Mouse (Mus musculus): Measurements from ENCODE around the gene Grin2b.
"Not testable (repeated sequence)": the region's sequence is repeated elsewhere in the genome, so short reads cannot be mapped to it uniquely, and the experiment has no call there.

Gene Grin2b

DNA sequence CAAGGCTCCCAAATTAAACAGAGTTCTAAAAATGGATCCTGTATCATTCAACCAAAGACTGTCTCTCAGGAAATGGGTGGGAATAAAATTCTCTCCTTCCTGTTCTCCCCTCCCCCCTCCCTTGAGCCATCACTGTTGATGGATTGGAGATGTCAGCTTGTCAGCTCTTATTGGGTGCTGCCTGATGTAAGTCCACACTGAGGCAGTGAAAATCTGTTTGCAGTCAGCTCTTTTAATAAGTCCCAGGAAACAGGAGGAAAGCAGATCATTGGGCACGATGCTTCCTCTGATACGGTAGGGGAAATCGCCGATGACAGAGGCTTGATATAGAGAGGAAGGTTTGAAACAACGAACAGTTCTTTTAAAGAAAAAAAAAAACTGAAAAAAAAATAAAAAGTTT is 290.7 kb downstream of the Grin2b start:
- no peak for DNase-seq

- no peak for DNase-seq
These were observed 297.1 kb downstream of the Grin2b start for GRCm38 (mm10) chr6:135876163-135876726.

DNA sequence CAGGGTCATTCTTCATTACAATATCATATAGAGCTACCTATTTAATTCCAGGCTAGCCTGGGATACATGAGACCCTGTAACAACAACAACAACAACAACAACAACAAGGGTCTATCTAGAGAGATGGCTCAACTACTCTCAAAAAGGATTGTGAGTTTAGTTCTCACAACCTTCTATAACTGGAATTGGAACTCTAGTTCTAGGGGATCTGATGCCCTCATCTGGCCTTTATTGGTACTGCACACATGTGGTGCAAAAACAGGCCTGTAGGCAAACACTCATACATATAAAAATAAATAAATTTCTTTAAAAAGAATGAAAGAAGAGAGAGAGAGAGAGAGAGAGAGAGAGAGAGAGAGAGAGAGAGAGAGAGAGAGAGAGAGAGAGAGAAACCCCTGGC is 298.7 kb downstream of the Grin2b start:
- no peak for DNase-seq

GRCm38 (mm10) chr6:135865832-135866231 is 307.5 kb downstream of the Grin2b start:
- DNase-seq = peak; percentile 71

DNA sequence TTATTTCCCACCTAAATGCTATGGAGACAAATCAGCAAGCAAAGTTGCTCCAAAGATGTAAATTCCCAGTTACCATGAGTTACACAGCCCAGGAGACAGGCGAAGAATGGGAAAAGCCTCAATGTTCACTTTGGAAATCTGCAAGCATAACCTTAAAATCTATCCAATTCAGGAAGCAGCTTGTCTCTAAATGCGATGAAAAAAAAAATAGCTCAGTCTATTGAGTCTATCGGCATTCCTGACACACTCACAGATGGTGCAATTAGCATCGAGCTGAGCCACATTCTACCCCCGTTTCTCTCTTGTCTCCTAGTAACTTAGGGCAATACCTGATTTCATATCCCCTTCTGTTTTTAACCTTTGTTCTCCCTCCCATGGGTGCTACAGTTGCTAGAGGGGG is 309.3 kb downstream of the Grin2b start:
- DNase-seq = no peak

GRCm38 (mm10) chr6:135859502-135859901 is 313.8 kb downstream of the Grin2b start:
- DNase-seq = peak; percentile 82

GRCm38 (mm10) chr6:135854173-135854591 is 319.1 kb downstream of the Grin2b start:
- no peak for DNase-seq

DNA sequence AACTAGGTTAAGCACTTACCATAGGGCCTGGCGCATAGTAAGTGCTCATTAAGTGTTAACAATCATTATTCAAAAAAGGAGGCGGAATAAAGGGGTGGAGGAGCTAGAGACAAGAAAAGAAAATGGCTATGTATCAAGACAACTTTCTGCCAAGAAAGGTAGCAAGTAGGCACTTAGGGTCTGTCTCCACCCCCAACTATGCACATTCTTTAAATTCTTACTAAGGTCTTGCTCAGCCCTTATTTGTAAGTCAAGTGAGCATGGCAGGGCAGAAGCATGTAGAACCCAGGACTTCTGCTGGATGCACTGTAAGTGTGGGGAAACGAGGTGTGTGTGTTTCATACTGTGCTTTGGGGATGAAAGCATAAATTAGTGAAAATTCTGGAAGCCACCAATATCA is 329.6 kb downstream of the Grin2b start:
- DNase-seq = no peak

GRCm38 (mm10) chr6:135836353-135836752 is 337.0 kb downstream of the Grin2b start:
- DNase-seq = no peak

DNA sequence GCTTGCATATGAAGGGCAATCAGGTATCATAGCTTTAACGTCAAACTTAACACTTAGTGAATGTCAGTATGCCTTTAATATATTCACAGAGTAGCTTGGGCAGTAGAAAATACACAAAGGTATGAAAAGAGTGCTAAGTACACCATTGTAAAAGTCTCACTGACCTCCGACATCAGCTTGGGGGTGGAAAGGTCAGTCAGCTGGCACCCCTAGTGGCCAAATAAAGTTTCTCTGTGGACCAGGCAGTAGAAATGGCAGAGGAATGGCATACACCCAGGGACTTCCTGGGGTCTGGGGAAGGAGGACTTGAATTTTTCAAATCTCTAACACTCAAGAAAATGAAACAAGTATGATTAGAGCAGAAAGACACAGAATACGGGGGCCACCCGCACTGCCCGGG is 339.8 kb downstream of the Grin2b start:
- DNase-seq = no peak

GRCm38 (mm10) chr6:135832041-135832440 is 341.3 kb downstream of the Grin2b start:
- no peak for DNase-seq

DNA sequence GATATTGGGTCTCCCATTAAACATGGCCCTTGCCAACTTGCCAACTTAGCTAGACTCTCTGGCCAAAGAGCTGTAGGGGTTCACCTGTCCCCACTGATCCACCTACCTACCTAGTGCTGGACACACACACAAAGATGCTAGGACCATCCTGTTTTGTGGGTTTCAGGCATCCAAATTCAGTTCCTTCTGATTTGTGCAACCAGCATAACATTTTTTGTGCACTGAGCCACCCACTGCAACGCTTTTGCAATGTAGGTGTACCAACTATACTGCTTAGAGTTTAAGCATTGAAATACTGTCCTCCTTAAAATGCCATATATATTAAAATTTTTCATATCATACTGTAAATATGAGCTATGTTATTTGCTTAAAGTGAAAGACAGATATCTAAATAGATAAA is 342.3 kb downstream of the Grin2b start:
- DNase-seq = peak; percentile 9

DNA sequence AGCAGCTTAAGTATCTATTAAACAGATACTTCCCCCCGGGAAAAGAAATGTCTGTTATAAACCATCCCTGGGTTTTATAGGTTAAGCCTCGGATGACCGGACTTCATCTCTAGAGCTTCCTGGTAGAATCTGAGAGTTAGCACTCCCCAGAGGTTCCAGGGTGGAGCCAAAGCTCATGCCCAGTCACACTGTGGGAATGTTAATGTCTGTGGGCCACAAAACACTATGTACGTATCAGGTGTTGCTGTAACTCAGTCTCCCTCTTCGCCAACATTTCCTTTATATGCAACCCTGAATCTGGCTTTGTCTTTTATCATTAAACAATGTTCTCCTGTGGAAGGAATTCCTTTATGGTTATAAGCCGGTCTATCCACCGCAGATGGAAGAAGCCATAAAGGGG is 343.9 kb downstream of the Grin2b start:
- DNase-seq = no peak

GRCm38 (mm10) chr6:135828976-135829375 is 344.3 kb downstream of the Grin2b start:
- no peak for DNase-seq

- no peak for DNase-seq
These were observed 345.4 kb downstream of the Grin2b start for GRCm38 (mm10) chr6:135827942-135828341.

GRCm38 (mm10) chr6:135827317-135827716 is 346.0 kb downstream of the Grin2b start:
- DNase-seq = no peak

DNA sequence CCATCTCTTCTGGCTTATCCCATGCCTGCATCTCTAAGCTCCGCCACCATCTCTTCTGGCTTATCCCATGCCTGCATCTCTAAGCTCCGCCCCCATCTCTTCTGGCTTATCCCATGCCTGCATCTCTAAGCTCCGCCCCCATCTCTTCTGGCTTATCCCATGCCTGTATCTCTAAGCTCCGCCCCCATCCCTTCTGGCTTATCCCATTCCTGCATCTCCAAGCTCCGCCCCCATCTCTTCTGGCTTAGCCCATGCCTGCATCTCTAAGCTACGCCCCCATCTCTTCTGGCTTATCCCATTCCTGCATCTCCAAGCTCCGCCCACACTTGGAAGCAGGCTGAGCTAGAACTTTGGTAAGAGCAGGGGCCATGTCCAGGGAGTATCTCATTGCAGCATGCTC is 346.5 kb downstream of the Grin2b start:
- not testable (repeated sequence) for DNase-seq

DNA sequence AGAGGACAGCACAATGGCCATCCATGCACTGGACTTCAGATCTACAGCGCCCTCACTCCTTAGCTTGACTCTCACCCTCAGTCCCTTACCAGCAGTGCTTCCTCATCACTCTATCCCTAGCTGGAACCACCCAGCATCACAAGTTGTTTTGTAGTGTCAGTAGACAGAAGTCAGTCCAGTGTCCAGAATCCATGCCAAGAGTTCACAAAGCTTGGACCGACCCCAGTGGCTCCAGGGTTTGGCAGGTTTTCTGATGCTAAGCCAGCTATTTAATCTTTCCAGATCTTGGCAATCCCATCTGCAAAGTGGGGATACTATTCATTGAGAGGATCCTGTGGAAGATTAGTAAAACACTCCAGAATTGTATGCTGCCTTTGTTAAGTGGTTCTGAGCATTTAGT is 355.9 kb downstream of the Grin2b start:
- DNase-seq = no peak

DNA sequence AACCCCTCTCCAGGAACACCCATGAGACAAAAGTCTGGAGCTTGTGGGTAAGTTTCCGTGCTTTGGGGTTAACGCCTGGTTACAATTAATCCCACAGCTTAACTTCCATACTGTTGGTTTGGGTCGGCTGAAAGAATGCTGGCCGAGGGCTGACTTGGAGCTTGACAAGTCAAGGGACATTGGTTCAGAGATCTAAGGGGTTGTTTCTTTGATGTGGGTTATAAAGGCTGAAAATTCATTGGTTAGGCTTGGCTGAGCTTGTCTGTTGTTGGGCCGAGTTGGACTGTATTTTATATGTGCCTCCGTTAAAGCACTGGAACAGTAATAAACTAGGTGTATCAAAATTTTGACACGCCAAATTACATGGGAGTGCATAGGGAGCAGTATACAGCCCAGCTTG is 359.6 kb downstream of the Grin2b start:
- DNase-seq = no peak

- peak; percentile 4 for DNase-seq
These were observed 367.9 kb downstream of the Grin2b start for GRCm38 (mm10) chr6:135805436-135805835.

DNA sequence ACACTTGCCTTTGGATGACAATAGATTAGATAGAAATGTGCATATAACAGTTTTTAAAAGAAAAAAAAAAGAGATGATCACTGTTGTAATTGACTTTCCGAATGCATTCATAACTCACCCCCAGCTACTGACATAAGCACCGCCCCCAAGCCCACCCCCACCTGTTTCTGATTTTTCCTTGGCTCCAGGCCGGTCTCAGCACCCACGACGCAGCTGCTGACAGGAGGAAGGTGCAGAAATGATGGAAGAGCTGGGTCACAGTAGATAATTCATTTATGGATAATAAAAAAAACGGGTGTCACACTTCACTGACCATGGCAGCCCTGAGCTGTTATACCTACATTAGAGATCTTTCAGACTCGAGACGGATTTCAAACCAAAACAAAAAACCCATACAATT is 373.4 kb downstream of the Grin2b start:
- no peak for DNase-seq

GRCm38 (mm10) chr6:135798202-135798992 is 374.9 kb downstream of the Grin2b start:
- no peak for DNase-seq

GRCm38 (mm10) chr6:135797371-135798033 is 375.8 kb downstream of the Grin2b start:
- no peak for DNase-seq

GRCm38 (mm10) chr6:135796911-135797310 is 376.4 kb downstream of the Grin2b start:
- no peak for DNase-seq

Measured in right cerebral cortex, postnatal 25 days (tissue).